Mouse (Mus musculus): ENCODE measurements around the gene Hist2h3c2. TPM values are rescaled to one million over a fixed set of nuclear protein-coding genes. Genes with fewer than 3 reads are reported as not detected.
"Not testable (repeated sequence)": the region's sequence is repeated elsewhere in the genome, so short reads cannot be mapped to it uniquely, and the experiment has no call there.

Gene Hist2h3c2
- polyA plus RNA-seq, 1 experiment, result 18.0 TPM

- TF ChIP-seq CTCF (IDR thresholded peaks at IDR 0.05; ENCODE audit: control insufficient read depth, insufficient read depth, insufficient replicate concordance, low read depth, low read length) (no peak), POLR2A (IDR thresholded peaks at IDR 0.05; ENCODE audit: control insufficient read depth, low read depth, low read length) (0 out of 2 replicates have a peak, but pooled peaks have one; percentile 54)
- Histone ChIP-seq H3K4me3 (ENCODE audit: control insufficient read depth, low read depth, low read length) (peak within 1 kb of the TSS; percentile 86), H3K27me3 (ENCODE audit: control insufficient read depth, insufficient read depth, low read length) (no peaks in the 10 kb centered on the region), H3K36me3 (ENCODE audit: control insufficient read depth, insufficient read depth, low read length) (no peaks in the 10 kb centered on the region), H3K4me1 (ENCODE audit: control insufficient read depth, insufficient read depth, low read length) (peaks cover 2% of the 10 kb centered on the region), H3K27ac (ENCODE audit: control insufficient read depth, insufficient read depth, low read depth, low read length) (peak within 1 kb of the TSS; percentile 83)
Measured at GRCm38 (mm10) chr3:96220765-96221639, 17.9 kb downstream of the Hist2h3c2 start, which contains the start of the genes Hist2h2ac and Hist2h2be. TSS of gene Hist2h2ac (minus strand) at chr3:96220880. TSS of gene Hist2h2be (plus strand) at chr3:96221119.

GRCm38 (mm10) chr3:96220131-96220764 lies 18.7 kb downstream of the Hist2h3c2 start:
- peak overlapping the region; percentile 86 for H3K4me3 ChIP-seq (ENCODE audit: control insufficient read depth, low read depth, low read length)
- H3K27ac ChIP-seq (ENCODE audit: control insufficient read depth, insufficient read depth, low read depth, low read length), result peak overlapping the region; percentile 83
- H3K4me1 ChIP-seq (ENCODE audit: control insufficient read depth, insufficient read depth, low read length); H3K36me3 ChIP-seq (ENCODE audit: control insufficient read depth, insufficient read depth, low read length); H3K27me3 ChIP-seq (ENCODE audit: control insufficient read depth, insufficient read depth, low read length): not testable (repeated sequence)
- peak; percentile 64 for TF ChIP-seq POLR2A (IDR thresholded peaks at IDR 0.05; ENCODE audit: control insufficient read depth, low read depth, low read length)

- TF ChIP-seq POLR2A (IDR thresholded peaks at IDR 0.05; ENCODE audit: control insufficient read depth, low read depth, low read length), result peak; percentile 59; the same call in 1 of the 2 replicates
- TF ChIP-seq CTCF (IDR thresholded peaks at IDR 0.05; ENCODE audit: control insufficient read depth, insufficient read depth, insufficient replicate concordance, low read depth, low read length), result no peak
- Histone ChIP-seq H3K27me3 (ENCODE audit: control insufficient read depth, insufficient read depth, low read length) (no peaks in the 10 kb centered on the region), H3K36me3 (ENCODE audit: control insufficient read depth, insufficient read depth, low read length) (no peaks in the 10 kb centered on the region), H3K4me3 (ENCODE audit: control insufficient read depth, low read depth, low read length) (peak within 1 kb of the TSS; percentile 86), H3K4me1 (ENCODE audit: control insufficient read depth, insufficient read depth, low read length) (peaks cover 2% of the 10 kb centered on the region), H3K27ac (ENCODE audit: control insufficient read depth, insufficient read depth, low read depth, low read length) (peak within 1 kb of the TSS; percentile 83)
Measured at GRCm38 (mm10) chr3:96219661-96220130, 19.2 kb downstream of the Hist2h3c2 start, which contains the start of the genes Bola1 and Hist2h2ab. TSS of gene Bola1 (minus strand) at chr3:96219709. TSS of gene Hist2h2ab (plus strand) at chr3:96219865.

- peak overlapping the region; percentile 86 for H3K4me3 ChIP-seq (ENCODE audit: control insufficient read depth, low read depth, low read length)
- H3K27ac ChIP-seq (ENCODE audit: control insufficient read depth, insufficient read depth, low read depth, low read length), result peak overlapping the region; percentile 83
- peaks cover 2% of the 10 kb centered on the region for H3K4me1 ChIP-seq (ENCODE audit: control insufficient read depth, insufficient read depth, low read length)
- H3K27me3 ChIP-seq (ENCODE audit: control insufficient read depth, insufficient read depth, low read length), result no peaks in the 10 kb centered on the region
- H3K36me3 ChIP-seq (ENCODE audit: control insufficient read depth, insufficient read depth, low read length), result no peaks in the 10 kb centered on the region
- TF ChIP-seq CTCF (IDR thresholded peaks at IDR 0.05; ENCODE audit: control insufficient read depth, insufficient read depth, insufficient replicate concordance, low read depth, low read length) (no peak), POLR2A (IDR thresholded peaks at IDR 0.05; ENCODE audit: control insufficient read depth, low read depth, low read length) (no peak)
Measured at GRCm38 (mm10) chr3:96219191-96219641, 19.7 kb downstream of the Hist2h3c2 start.

- Histone ChIP-seq H3K36me3 (ENCODE audit: control insufficient read depth, insufficient read depth, low read length) (no peaks in the 10 kb centered on the region), H3K27ac (ENCODE audit: control insufficient read depth, insufficient read depth, low read depth, low read length) (no peak overlapping the region), H3K4me3 (ENCODE audit: control insufficient read depth, low read depth, low read length) (peak overlapping the region; percentile 24), H3K27me3 (ENCODE audit: control insufficient read depth, insufficient read depth, low read length) (no peaks in the 10 kb centered on the region), H3K4me1 (ENCODE audit: control insufficient read depth, insufficient read depth, low read length) (peaks cover 2% of the 10 kb centered on the region)
- TF ChIP-seq POLR2A (IDR thresholded peaks at IDR 0.05; ENCODE audit: control insufficient read depth, low read depth, low read length) (no peak), CTCF (IDR thresholded peaks at IDR 0.05; ENCODE audit: control insufficient read depth, insufficient read depth, insufficient replicate concordance, low read depth, low read length) (peak; percentile 26; the same call in 1 of the 2 replicates)
Measured at GRCm38 (mm10) chr3:96209242-96209641, 29.7 kb downstream of the Hist2h3c2 start.

- Histone ChIP-seq H3K4me1 (ENCODE audit: control insufficient read depth, insufficient read depth, low read length) (peaks cover 2% of the 10 kb centered on the region), H3K4me3 (ENCODE audit: control insufficient read depth, low read depth, low read length) (peak overlapping the region; percentile 49; the same call in 1 of the 2 replicates), H3K27ac (ENCODE audit: control insufficient read depth, insufficient read depth, low read depth, low read length) (no peak overlapping the region), H3K36me3 (ENCODE audit: control insufficient read depth, insufficient read depth, low read length) (no peaks in the 10 kb centered on the region), H3K27me3 (ENCODE audit: control insufficient read depth, insufficient read depth, low read length) (no peaks in the 10 kb centered on the region)
- TF ChIP-seq POLR2A (IDR thresholded peaks at IDR 0.05; ENCODE audit: control insufficient read depth, low read depth, low read length) (no peak), CTCF (IDR thresholded peaks at IDR 0.05; ENCODE audit: control insufficient read depth, insufficient read depth, insufficient replicate concordance, low read depth, low read length) (no peak)
Measured at GRCm38 (mm10) chr3:96207819-96208218, 31.1 kb downstream of the Hist2h3c2 start.

GRCm38 (mm10) chr3:96199731-96200130 lies 39.2 kb downstream of the Hist2h3c2 start:
- Histone ChIP-seq H3K4me1 (ENCODE audit: control insufficient read depth, insufficient read depth, low read length) (peaks cover 23% of the 10 kb centered on the region), H3K27ac (ENCODE audit: control insufficient read depth, insufficient read depth, low read depth, low read length) (no peak overlapping the region), H3K4me3 (ENCODE audit: control insufficient read depth, low read depth, low read length) (no peak overlapping the region), H3K27me3 (ENCODE audit: control insufficient read depth, insufficient read depth, low read length) (no peaks in the 10 kb centered on the region), H3K36me3 (ENCODE audit: control insufficient read depth, insufficient read depth, low read length) (no peaks in the 10 kb centered on the region)
- TF ChIP-seq POLR2A (IDR thresholded peaks at IDR 0.05; ENCODE audit: control insufficient read depth, low read depth, low read length) (no peak), CTCF (IDR thresholded peaks at IDR 0.05; ENCODE audit: control insufficient read depth, insufficient read depth, insufficient replicate concordance, low read depth, low read length) (no peak)

- H3K36me3 ChIP-seq (ENCODE audit: control insufficient read depth, insufficient read depth, low read length); H3K27ac ChIP-seq (ENCODE audit: control insufficient read depth, insufficient read depth, low read depth, low read length); H3K27me3 ChIP-seq (ENCODE audit: control insufficient read depth, insufficient read depth, low read length); H3K4me3 ChIP-seq (ENCODE audit: control insufficient read depth, low read depth, low read length): not testable (repeated sequence)
- H3K4me1 ChIP-seq (ENCODE audit: control insufficient read depth, insufficient read depth, low read length), result peaks cover 24% of the 10 kb centered on the region
Measured at GRCm38 (mm10) chr3:96198601-96199251, 40.2 kb downstream of the Hist2h3c2 start.
